Mouse (Mus musculus): Measurements from ENCODE around the gene Slc38a11.

GRCm38 (mm10) chr2:65282979-65283378, 80.9 kb downstream of the Slc38a11 start:
- TF ChIP-seq USF1 (IDR thresholded peaks at IDR 0.05; ENCODE audit: low read depth, low read length) (no peak), CTCF (conservative IDR thresholded peaks at IDR 0.05 in 1 of 2, IDR thresholded peaks at IDR 0.05 in 1 of 2; ENCODE audit: low read depth in 2 of 2, low read length in 2 of 2) (no peak), POLR2A (IDR thresholded peaks at IDR 0.05; ENCODE audit: low read depth, low read length) (no peak)

Data from CH12.LX (cell line).